Mouse (Mus musculus) heart, postnatal 10 days (tissue): ENCODE data around the gene 1810055G02Rik. TPM values are rescaled to one million over a fixed set of nuclear protein-coding genes. Genes with fewer than 3 reads are reported as not detected.

Source experiments
- DNase-seq, 2 experiments: peaks; one replicate each; pipeline ENCODE4 v3.0.0; 2021
- intact Hi-C: fragments of 180-260 bp; cut with DNase I; formaldehyde crosslinking; loops from one replicate; pipeline ENCODE4 v1.15.1; 2025
- total RNA-seq, 2 experiments: library from RNA; stranded (reverse); gene quantifications; 2 replicates each; pipeline ENCODE4 v1.2.3; 2021

1810055G02Rik gene
- total RNA-seq, 2 experiments from 2014 or later = 12.0 to 14.2 TPM

DNA sequence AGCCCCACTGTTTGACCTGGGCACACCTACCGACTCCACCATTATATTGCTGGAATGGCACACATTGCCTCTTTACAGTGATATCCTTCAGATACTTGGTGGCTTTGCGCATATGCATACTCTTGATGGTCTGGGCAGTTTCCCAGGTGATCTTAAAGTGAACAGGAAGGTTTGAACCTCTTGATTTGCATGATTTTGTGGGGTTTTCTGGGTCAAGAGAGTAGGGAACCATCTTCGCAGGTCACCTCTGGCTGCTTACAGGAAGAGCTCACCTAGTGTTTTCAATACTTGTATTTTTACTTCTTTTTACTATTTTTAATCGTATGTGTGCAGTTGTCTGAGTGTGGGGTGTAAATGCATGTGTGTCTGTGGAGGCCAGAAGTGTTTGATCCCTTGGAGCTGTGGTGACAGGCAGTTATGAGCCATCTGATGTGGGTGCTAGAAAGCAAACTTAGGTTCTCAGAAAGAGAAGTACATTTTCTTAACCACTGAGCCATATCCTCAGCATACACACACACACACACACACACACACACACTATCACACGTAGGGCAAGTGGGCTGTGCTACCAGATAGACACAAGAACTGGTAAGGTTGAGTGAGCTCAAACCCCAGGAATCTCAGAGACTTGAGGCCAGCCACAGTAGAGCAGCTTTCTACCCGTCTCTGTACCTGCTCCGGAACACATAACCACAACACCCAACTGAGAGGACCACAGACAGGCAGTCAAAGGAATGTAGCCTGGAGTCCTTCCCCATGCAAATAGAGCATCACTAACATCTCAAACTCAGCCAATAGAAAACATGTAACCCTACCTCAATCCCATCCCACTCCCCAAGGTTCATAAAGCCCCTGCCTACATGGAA lies 22.9 kb downstream of the 1810055G02Rik start:
- no peak for DNase-seq
- intact Hi-C loops = no loop called here

DNA sequence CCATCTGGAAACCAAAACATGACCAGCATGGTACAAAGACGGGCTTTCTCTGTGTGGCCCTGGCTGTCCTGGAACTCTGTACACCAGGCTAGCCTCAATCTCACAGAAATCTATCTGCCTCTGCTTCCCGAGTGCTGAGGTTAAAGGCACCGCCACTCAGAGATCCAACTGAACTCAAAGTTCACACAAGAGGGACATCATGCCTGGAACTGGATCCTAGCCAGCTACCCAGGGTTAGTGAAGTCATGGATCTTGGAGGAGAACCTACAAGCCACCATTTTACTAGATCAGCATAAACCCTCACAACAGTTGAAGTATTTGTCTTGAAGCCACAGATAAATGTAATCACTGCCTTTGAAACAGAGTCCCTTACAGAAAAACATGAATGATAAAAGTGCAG lies 27.9 kb downstream of the 1810055G02Rik start:
- intact Hi-C loops = no loop called here
- DNase-seq = no peak

GRCm38 (mm10) chr19:3739650-3740049 lies 31.6 kb downstream of the 1810055G02Rik start:
- DNase-seq = no peak
- intact Hi-C loops = no loop called here

GRCm38 (mm10) chr19:3742716-3743115 lies 34.6 kb downstream of the 1810055G02Rik start:
- intact Hi-C loops = no loop called here
- no peak for DNase-seq

- DNase-seq = no peak
- intact Hi-C loops = no loop called here
Measured at GRCm38 (mm10) chr19:3743362-3743761, 35.3 kb downstream of the 1810055G02Rik start.

DNA sequence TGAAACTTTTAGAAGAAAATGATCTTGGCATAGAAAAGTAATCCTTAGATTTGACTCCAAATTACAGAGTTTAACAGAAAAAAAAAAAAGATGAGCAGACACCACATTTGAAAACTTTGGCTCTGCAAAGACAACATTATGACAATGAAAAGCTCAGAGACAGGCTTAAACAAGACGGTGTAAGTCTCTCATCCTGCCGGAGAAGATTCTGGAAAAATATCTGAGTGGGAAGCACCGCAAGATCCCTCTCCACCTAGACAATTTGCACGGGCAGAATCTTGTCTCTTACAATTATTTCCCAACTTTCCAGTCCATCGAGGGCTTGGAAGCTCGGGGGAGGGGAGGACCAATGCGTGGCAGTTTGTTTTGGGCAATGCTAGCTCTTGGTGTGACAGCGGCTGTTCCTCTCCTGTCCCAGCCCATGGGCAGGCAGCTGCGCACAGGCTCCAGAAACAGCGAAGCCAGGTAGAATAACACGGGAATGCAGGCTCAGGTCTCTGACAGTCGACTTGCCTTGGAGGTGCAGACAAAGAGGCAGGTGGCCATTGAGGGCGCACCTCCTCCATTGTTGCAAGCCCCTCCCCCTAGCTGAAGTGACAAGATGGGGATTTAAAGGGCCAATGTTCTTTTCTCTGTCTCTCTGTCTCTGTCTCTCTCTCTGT lies 35.9 kb downstream of the 1810055G02Rik start:
- intact Hi-C loops = no loop called here
- peak; percentile 66 to 77 for DNase-seq

- DNase-seq = no peak
- intact Hi-C loops = no loop called here
Measured at GRCm38 (mm10) chr19:3752621-3753239, 44.6 kb downstream of the 1810055G02Rik start.

DNA sequence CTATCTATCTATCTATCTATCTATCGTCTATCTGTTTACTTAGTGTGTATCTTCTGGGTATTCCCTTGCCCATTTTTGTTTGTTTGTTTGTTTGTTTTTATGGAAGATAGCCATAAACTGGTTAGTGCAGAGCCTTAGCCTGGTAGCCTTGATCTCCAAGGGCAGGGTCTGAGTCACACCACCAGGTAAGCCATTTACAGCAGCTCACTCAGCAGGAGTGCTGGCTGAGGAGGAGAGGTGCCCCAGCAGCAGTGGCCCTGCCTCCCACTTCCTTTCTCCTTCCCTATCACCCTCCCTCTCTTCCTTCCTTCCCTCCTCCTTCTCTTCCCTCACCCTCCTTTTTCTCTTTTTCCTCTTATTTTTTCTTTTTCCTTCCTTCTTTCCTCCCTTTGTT lies 45.1 kb downstream of the 1810055G02Rik start:
- intact Hi-C loops = no loop called here
- DNase-seq = no peak

GRCm38 (mm10) chr19:3753738-3754137 lies 45.6 kb downstream of the 1810055G02Rik start:
- DNase-seq = no peak
- intact Hi-C loops = no loop called here

DNA sequence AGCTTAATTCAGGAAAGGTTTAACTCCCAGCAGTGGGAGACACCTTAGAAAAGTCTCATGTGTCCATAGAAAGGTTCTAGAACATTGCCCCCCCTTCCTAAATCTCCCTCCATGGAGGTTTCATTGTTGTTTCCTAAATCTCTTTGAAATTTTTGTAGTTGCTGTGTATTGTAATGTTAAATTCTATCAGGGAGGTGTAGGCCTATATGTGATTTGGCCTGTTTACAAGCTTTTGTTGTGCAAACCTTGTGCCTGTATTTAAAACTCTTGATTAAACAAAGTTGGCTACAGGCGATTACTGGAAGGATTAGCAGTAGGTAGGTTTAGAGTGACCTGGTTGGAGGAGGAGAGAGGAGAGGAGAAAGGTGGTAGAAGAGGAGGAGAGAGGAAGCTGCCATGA lies 49.8 kb downstream of the 1810055G02Rik start:
- intact Hi-C loops = no loop called here
- DNase-seq = no peak

DNA sequence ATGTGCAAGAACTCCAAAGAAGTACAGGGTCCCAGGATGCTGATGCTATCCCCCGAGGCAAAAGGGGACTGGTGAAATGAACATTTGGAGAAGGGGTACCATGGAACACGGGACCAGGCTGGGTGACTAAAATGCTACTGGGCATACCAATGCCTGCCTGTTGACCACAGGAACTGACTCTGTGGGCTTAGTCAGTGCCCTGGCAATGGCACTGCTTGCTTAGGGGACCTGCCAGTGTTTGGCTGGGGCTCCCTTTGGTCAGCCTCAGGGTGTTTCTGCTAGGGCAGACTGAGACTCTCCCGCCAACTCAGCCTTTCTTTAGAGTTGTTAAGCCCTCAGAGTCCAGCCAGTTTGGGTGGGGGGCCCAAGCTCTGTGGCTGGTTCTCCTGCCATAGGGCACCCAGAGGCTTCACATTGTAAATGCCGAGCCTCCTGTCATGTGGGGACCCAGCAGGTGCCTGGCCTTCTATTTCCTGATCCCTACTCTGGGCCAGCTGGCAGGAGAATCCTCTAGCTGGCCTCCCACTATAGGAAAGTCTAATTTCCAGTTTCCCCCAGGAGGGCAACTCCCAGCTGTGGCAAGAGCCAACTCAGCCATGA lies 57.2 kb downstream of the 1810055G02Rik start:
- DNase-seq = peak in 1 of 2 experiments; percentile 10
- intact Hi-C loops = no loop called here

- intact Hi-C loops = loop anchor here (2.0 kb wide), 1 partner anchor 40 kb away; no protein-coding TSS in a partner anchor
- no peak for DNase-seq
Measured at GRCm38 (mm10) chr19:3766378-3766777, 58.3 kb downstream of the 1810055G02Rik start.

DNA sequence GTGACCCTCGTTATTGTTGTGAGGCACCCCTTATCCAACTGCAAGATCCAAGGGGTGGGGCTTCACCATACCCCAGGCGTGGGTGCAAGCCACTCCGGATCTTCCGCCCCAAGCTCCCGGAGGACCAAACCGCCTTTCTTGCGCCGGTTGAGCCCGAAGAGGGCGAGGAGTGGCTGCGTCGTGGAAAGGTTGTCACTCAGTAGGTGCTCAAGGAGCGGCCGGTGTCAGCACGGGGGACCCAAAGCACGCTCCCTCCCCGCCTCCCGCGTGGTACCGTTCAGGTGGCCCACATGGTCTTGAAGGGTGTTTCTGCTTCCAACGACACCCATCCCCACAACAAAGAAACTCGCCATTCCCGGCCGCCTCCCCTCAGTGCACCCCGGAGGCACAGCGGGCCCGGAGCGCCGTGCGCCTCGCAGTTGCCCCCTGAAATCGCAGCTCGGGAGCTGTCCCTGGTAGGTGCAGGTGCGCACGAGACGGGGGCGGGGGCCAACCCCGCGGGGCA lies 59.2 kb downstream of the 1810055G02Rik start, which contains the start of gene Kmt5b:
Gene Kmt5b (plus strand): TSS at position 146 of the 505 bp plus-strand sequence.
- intact Hi-C loops = loop anchor here (2.0 kb wide), 1 partner anchor 41 kb away; no protein-coding TSS in a partner anchor
- DNase-seq = no peak

Other genes with a start within 250 kb of the 1810055G02Rik start
- gene Ppp6r3, start 132.5 kb upstream of the 1810055G02Rik start, total RNA-seq = 100 to 1,000 TPM in 1 of 2 experiments, 10 to 100 TPM in 1; 98.3 to 102 TPM
- 10 to 100 TPM; 50.6 to 51.0 TPM for gene Lrp5, start 21.7 kb upstream of the 1810055G02Rik start, total RNA-seq
- 10 to 100 TPM; 36.7 to 38.9 TPM for gene Kmt5b, start 59.1 kb downstream of the 1810055G02Rik start, total RNA-seq
- gene Chka, start 143.5 kb downstream of the 1810055G02Rik start, total RNA-seq = 10 to 100 TPM; 12.1 to 17.8 TPM
- 10 to 100 TPM; 15.7 to 16.2 TPM for gene Tcirg1, start 198.8 kb downstream of the 1810055G02Rik start, total RNA-seq
- gene Ndufs8, start 204.5 kb downstream of the 1810055G02Rik start, total RNA-seq = 100 to 1,000 TPM; 358 to 371 TPM
- gene Aldh3b1, start 221.5 kb downstream of the 1810055G02Rik start, total RNA-seq = 1 to 10 TPM; 2.6 to 2.7 TPM
- gene Unc93b1, start 226.9 kb downstream of the 1810055G02Rik start, total RNA-seq = 10 to 100 TPM; 19.7 to 24.5 TPM